Mouse (Mus musculus): ENCODE results near the gene Mul1.

DNA sequence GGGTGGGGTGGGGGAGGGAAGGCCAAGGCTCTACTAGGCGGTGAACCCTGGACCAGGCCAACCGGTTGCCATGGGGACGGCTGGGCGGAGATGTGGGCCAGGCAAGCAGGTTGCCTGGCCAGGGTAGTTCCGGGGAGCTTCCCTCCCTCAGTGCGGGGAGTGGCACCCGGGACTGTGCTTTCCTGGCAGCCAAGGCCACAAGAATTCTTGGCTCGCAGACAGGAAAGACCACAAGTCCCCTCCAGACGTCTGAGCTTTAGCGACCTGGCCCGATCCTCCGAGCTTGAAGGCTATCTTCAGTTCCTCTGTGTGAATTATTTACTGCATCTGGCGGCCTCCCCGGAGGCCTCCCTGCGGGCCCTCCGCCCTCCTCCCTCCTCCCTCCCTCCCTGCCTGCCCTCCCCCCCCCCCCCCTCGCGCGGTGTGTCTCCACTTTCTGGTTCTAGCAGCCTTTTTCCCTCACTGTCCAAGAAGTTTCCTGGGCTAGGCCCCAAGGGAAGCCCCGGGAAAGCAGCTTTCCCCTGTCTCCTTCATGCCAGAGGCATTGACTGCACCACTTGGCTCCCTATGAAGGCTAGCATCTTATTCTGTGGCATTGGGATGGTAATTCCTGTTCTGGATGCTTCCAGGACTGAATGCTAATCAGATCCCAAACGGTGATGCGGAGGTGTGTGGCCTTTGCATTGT, 30.3 kb downstream of the Mul1 start:
- no peak for TF ChIP-seq CTCF (IDR thresholded peaks at IDR 0.05; ENCODE audit: control insufficient read depth, insufficient read depth, insufficient read length)
- no peak for TF ChIP-seq CEBPB (IDR thresholded peaks at IDR 0.05; ENCODE audit: low read depth)
- TF ChIP-seq FOSL1 (IDR thresholded peaks at IDR 0.05; ENCODE audit: insufficient read depth, low read length, poor library complexity, severe bottlenecking): no peak
- TF ChIP-seq MYOG (IDR thresholded peaks at IDR 0.05; ENCODE audit: control insufficient read depth, extremely low read depth, insufficient read length): no peak
- TF ChIP-seq MAX (IDR thresholded peaks at IDR 0.05): no peak
